ENCODE assay signal across 9 mouse cellular contexts in the genomic region with DNA sequence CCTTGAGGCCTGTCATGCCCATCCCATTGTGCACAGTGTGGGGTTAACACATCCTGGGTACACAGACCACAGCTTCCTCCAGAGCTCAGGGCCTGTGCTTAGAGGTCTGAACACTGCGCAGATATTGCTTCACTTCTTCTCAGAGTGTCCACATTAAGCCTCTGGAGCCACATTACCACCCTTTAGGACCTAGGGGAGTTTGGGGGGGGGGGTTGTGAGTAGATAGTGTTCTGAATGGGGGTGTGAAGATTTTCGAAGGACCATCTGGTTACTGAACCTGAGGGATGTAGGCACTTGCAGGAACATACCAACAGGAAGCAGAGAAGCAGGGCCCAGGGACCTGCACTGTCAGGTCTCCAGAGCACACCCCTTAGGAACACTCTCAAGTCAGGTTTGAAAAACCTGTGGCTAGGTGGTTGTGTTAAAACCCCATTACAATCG. TPM values are rescaled to one million over a fixed set of nuclear protein-coding genes. Genes with fewer than 3 reads are reported as not detected.
DNase-seq lines count a peak whose midpoint lies in the region; ATAC-seq and TF ChIP-seq lines count a peak whose summit lies in the region.
"Had no signal": no experiment of that assay in that cellular context is flagged by ENCODE, and none has a peak within 500 bp of the region (broad histone marks: within the 10 kb centered on the region; RNA-seq: fewer than 3 reads in every experiment).

No protein-coding gene starts in this region.

- TF ChIP-seq RAD21 in MEL (IDR thresholded peaks at IDR 0.05; ENCODE audit: low read depth, low read length): no peak

- H3K36me3 ChIP-seq in MEL (ENCODE audit: control insufficient read depth in 1 of 2, insufficient read depth in 2 of 2, low read length in 2 of 2): peaks cover 6 to 25% of the 10 kb centered on the region in 2 experiments; a peak in 3 of 4 replicates

- intact Hi-C loops in gastrocnemius, adult 2 months (cut with DNase I): no loop called here

- peaks cover 17 to 22% of the 10 kb centered on the region in 2 experiments for H3K4me1 ChIP-seq in MEL (ENCODE audit: control insufficient read depth in 1 of 2, insufficient read depth in 2 of 2, low read length in 2 of 2)

- no peaks in the 10 kb centered on the region for H3K9me3 ChIP-seq in MEL (replicated peaks; ENCODE audit: insufficient read depth, low read length)

- no peak for TF ChIP-seq POLR2A in MEL (IDR thresholded peaks at IDR 0.05; ENCODE audit: control insufficient read depth in 1 of 2, insufficient read depth in 1 of 2, low read depth in 1 of 2, low read length in 2 of 2, poor library complexity in 1 of 2)

- TF ChIP-seq CTCF in gastrocnemius, adult 2 months (IDR thresholded peaks at IDR 0.05): no peak
- no peak for TF ChIP-seq CTCF in MEL (IDR thresholded peaks at IDR 0.05 in 2 of 3, conservative IDR thresholded peaks at IDR 0.05 in 1 of 3; ENCODE audit: control insufficient read depth in 1 of 3, insufficient read depth in 1 of 3, low read depth in 2 of 3, low read length in 3 of 3, poor library complexity in 1 of 3, severe bottlenecking in 1 of 3)

- peak overlapping the region; percentile 57 for H3K9ac ChIP-seq in MEL (ENCODE audit: control insufficient read depth, low read depth, low read length, poor library complexity, severe bottlenecking)

- peaks cover 55% of the 10 kb centered on the region for H3K79me2 ChIP-seq in MEL (ENCODE audit: control insufficient read depth, insufficient read depth, low read length, poor library complexity)

- H3K27ac ChIP-seq in gastrocnemius, adult 2 months: peak overlapping the region; percentile 95
- peak overlapping the region; percentile 45 for H3K27ac ChIP-seq in MEL (ENCODE audit: control insufficient read depth, low read depth, low read length)

- peak; percentile 49 for ATAC-seq in inflammation-experienced regulatory T-cells, adult 6 months
- peak; percentile 87 for ATAC-seq in monocyte, adult 5-6 weeks (replicated peaks; ENCODE audit: insufficient number of reproducible peaks, low FRiP score, low TSS enrichment, poor library complexity, severe bottlenecking)

- TF ChIP-seq EP300 in MEL (IDR thresholded peaks at IDR 0.05; ENCODE audit: low read depth in 1 of 2, low read length in 2 of 2): no peak

- H3K4me3 ChIP-seq in gastrocnemius, adult 2 months: peak overlapping the region; percentile 91
- peak overlapping the region; percentile 43 to 85 for H3K4me3 ChIP-seq in MEL (ENCODE audit: control insufficient read depth in 1 of 2, insufficient read depth in 1 of 2, low read depth in 2 of 2, low read length in 2 of 2)

- DNase-seq in gastrocnemius, adult 2 months: no peak
- DNase-seq in gastrocnemius, postnatal 4 days (ENCODE audit: low spot score in 2 of 2): no peak
- DNase-seq in MEL (ENCODE audit: low read depth, low spot score): peak; percentile 61
- DNase-seq in layer of hippocampus, adult 8-10 months (ENCODE audit: low spot score in 2 of 2): no peak
- DNase-seq in cerebellum, adult 11-12 months: no peak
- DNase-seq in left cerebral cortex, adult 9 months (ENCODE audit: low spot score in 2 of 2): no peak

- H3K27me3 ChIP-seq in MEL (ENCODE audit: control insufficient read depth in 1 of 2, insufficient read depth in 2 of 2, low read length in 2 of 2): no peaks in the 10 kb centered on the region

TF ChIP-seq in MEL, 35 proteins besides CTCF, POLR2A, EP300 and RAD21:
- TF ChIP-seq JUND (IDR thresholded peaks at IDR 0.05; ENCODE audit: low read depth, low read length) (0 out of 2 replicates have a peak, but pooled peaks have one; percentile 12), UBTF (IDR thresholded peaks at IDR 0.05; ENCODE audit: borderline replicate concordance, insufficient read depth, low read depth, low read length) (no peak), MAZ (IDR thresholded peaks at IDR 0.05; ENCODE audit: low read depth, low read length) (peak; percentile 22; the same call in 1 of the 2 replicates), MYB (IDR thresholded peaks at IDR 0.05; ENCODE audit: low read depth, low read length) (no peak)

RNA-seq across cellular contexts. Expression of a gene that starts 3.3 kb away (rescaled TPM):
- 1 to 10 TPM; 7.9 to 8.5 TPM for total RNA-seq in gastrocnemius, adult 2 months (2021)
- 10 to 100 TPM; 22.3 to 27.9 TPM for total RNA-seq in gastrocnemius, postnatal 4 days (2021)
- total RNA-seq in MEL (2012; rRNA removed): 22.1 and 24.3 TPM in 2 replicates
- 100 to 1,000 TPM in 1 of 2 experiments, 10 to 100 TPM in 1; 13.8 to 171 TPM for polyA plus RNA-seq in MEL (2012; ENCODE audit: insufficient read depth in 1 of 2, insufficient read length in 2 of 2, low read depth in 1 of 2, low replicate concordance in 2 of 2, missing spikeins in 1 of 2)
- polyA plus RNA-seq in inflammation-experienced regulatory T-cells, adult 6 months (2017; shearing (Covaris generic)): 100 to 1,000 TPM; 101 to 137 (median 110) TPM
- 94.4 to 137 TPM (median 98.0 TPM) in 3 replicates for total RNA-seq in monocyte, adult 5-6 weeks (2017)
- total RNA-seq in layer of hippocampus, adult 8-10 months (2022): 10 to 100 TPM in 1 of 4 experiments, 1 to 10 TPM in 3; 4.4 to 11.1 (median 6.3) TPM
- polyA plus RNA-seq: C2C12 had no signal
